In the genomic region with DNA sequence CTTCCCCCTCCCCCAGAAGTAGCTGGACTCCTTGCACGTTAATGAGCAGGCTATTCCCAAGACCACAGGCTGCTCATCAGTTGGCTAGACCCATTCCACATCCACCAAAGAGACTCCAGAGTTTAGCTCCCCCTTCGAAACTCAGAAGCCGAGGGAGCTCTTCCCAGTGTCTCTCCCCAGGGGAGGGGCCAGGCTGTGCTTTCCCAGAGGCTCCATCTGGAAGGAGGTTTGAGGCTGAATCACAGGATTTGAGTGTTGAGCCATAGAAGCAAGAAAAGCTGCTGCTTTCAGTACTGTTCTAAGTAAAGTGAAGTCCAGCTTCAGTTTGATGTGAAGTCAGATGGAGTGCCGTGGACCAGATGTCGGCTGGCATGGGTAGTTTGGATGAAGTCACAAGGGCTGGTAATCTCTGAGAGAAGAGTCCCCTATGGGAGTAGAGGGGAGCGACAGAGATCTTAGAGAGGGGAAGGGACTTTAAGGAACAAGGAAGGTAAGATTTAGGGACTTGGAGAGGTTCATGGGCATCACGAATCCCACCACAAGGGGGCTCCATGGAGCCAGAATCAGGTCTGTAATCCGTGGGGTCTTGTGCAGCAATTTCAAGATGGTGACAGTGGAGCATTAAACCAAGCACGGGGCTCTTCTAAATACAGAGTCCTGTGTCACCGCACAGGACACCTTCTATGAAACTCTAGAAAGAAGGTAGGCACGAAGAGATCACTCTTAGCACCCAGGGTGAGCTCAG, we compare ENCODE assay signal across 10 mouse cellular contexts. TPM values are rescaled to one million over a fixed set of nuclear protein-coding genes. Genes with fewer than 3 reads are reported as not detected.
DNase-seq lines count a peak whose midpoint lies in the region; ATAC-seq lines count a peak whose summit lies in the region.
"Had no signal": no experiment of that assay in that cellular context is flagged by ENCODE, and none has a peak within 500 bp of the region (broad histone marks: within the 10 kb centered on the region; RNA-seq: fewer than 3 reads in every experiment).

No protein-coding gene starts in this region.

- H3K27ac ChIP-seq in hindbrain, embryonic 14.5 days: no peak overlapping the region
- H3K27ac ChIP-seq in hindbrain, embryonic 16.5 days (ENCODE audit: low read depth, low read length): no peak overlapping the region
- H3K27ac ChIP-seq: embryonic facial prominence, embryonic 15.5 days; lung, embryonic 15.5 days had no signal

- no peak overlapping the region for H3K4me2 ChIP-seq in hindbrain, embryonic 14.5 days (replicated peaks)
- no peak overlapping the region for H3K4me2 ChIP-seq in hindbrain, embryonic 16.5 days (ENCODE audit: low read length)
- H3K4me2 ChIP-seq: embryonic facial prominence, embryonic 15.5 days; lung, embryonic 15.5 days had no signal

- intact Hi-C loops in left cerebral cortex, postnatal 14 days (cut with DNase I): no loop called here

- no peak for ATAC-seq in hindbrain, embryonic 14.5 days (ENCODE audit: low FRiP score)
- ATAC-seq in hindbrain, embryonic 16.5 days: no peak

- H3K4me1 ChIP-seq in hindbrain, embryonic 14.5 days (replicated peaks; ENCODE audit: control insufficient read depth, insufficient read depth, low read length): peaks cover 4% of the 10 kb centered on the region; the same call in 1 of the 2 replicates
- peaks cover 6% of the 10 kb centered on the region for H3K4me1 ChIP-seq in hindbrain, embryonic 16.5 days (ENCODE audit: control insufficient read depth, insufficient read depth, low read depth, low read length)

- 75% methylated on average over 11 of the region's 11 CpGs for whole genome bisulfite sequencing in hindbrain, embryonic 14.5 days
- 66% methylated on average over 11 of the region's 11 CpGs for WGBS in hindbrain, embryonic 16.5 days

- H3K4me3 ChIP-seq in hindbrain, embryonic 14.5 days (replicated peaks; ENCODE audit: low read length): no peak overlapping the region
- no peak overlapping the region for H3K4me3 ChIP-seq in hindbrain, embryonic 16.5 days (ENCODE audit: low read length)
- H3K4me3 ChIP-seq: embryonic facial prominence, embryonic 15.5 days; lung, embryonic 15.5 days had no signal

- no peaks in the 10 kb centered on the region for H3K36me3 ChIP-seq in hindbrain, embryonic 14.5 days (replicated peaks; ENCODE audit: control insufficient read depth, insufficient read depth)
- no peaks in the 10 kb centered on the region for H3K36me3 ChIP-seq in hindbrain, embryonic 16.5 days (ENCODE audit: control insufficient read depth, insufficient read depth, low read length)
- H3K36me3 ChIP-seq: embryonic facial prominence, embryonic 15.5 days; lung, embryonic 15.5 days had no signal

- peaks cover 20% of the 10 kb centered on the region for H3K27me3 ChIP-seq in hindbrain, embryonic 14.5 days (ENCODE audit: control insufficient read depth, insufficient read depth, low read length)
- peaks cover 6% of the 10 kb centered on the region for H3K27me3 ChIP-seq in hindbrain, embryonic 16.5 days (replicated peaks; ENCODE audit: control insufficient read depth, insufficient read depth, low read length)

- DNase-seq in hindbrain, embryonic 14.5 days (ENCODE audit: low spot score): peak; percentile 40
- DNase-seq in CD8-positive naive resting alpha-beta T cell, adult 2 months (ENCODE audit: low read depth in 2 of 2, low spot score in 2 of 2): peak; percentile 24 to 45
- peak; percentile 67 for DNase-seq in brain, adult 2 months (ENCODE audit: low read depth, low spot score)
- peak; percentile 44 for DNase-seq in gastrocnemius, postnatal 10 days
- peak; percentile 59 to 83 for DNase-seq in left cerebral cortex, postnatal 14 days (ENCODE audit: low spot score in 2 of 2)
- DNase-seq in right cerebral cortex, postnatal 25 days: peak; percentile 72
- no peak for DNase-seq in cerebellum, adult 11-12 months

- H3K9me3 ChIP-seq in hindbrain, embryonic 14.5 days (ENCODE audit: control insufficient read depth, low read length): no peaks in the 10 kb centered on the region
- no peaks in the 10 kb centered on the region for H3K9me3 ChIP-seq in hindbrain, embryonic 16.5 days (ENCODE audit: control insufficient read depth, low read length)
- H3K9me3 ChIP-seq: embryonic facial prominence, embryonic 15.5 days; lung, embryonic 15.5 days had no signal

- no peak overlapping the region for H3K9ac ChIP-seq in hindbrain, embryonic 14.5 days
- no peak overlapping the region for H3K9ac ChIP-seq in hindbrain, embryonic 16.5 days (ENCODE audit: low read depth, low read length)
- H3K9ac ChIP-seq: embryonic facial prominence, embryonic 15.5 days; lung, embryonic 15.5 days had no signal

RNA-seq across cellular contexts. Expression of a gene that starts 38.5 kb away (rescaled TPM):
- 0.14 and 0.25 TPM in 2 replicates for polyA plus RNA-seq in hindbrain, embryonic 14.5 days (2014; fragmentation: Nextera tagmentation; extraction: Ambion mirVana)
- 0.15 and 0.21 TPM in 2 replicates for polyA plus RNA-seq in hindbrain, embryonic 16.5 days (2015; fragmentation: Nextera tagmentation; extraction: Ambion mirVana)
- under 1 TPM; 0.05 to 0.09 TPM for total RNA-seq in gastrocnemius, postnatal 10 days (2021)
- total RNA-seq in left cerebral cortex, postnatal 14 days (2021): under 1 TPM; 0.15 to 0.20 TPM
